Mouse (Mus musculus) stomach, embryonic 15.5 days (tissue): Measurements from ENCODE around the gene Pom121l2. TPM values are rescaled to one million over a fixed set of nuclear protein-coding genes. Genes with fewer than 3 reads are reported as not detected.
"Not testable (repeated sequence)": the region's sequence is repeated elsewhere in the genome, so short reads cannot be mapped to it uniquely, and the experiment has no call there.

ENCODE experiments used
- ATAC-seq: fragments of 200-750 bp; cut with Nextera tagmentation; 2 replicates; pipeline ENCODE4 v1.8.0; 2017; ENCODE audit warnings: low read depth, moderate number of reproducible peaks, moderate TSS enrichment; ENCODE audit not compliant: insufficient read depth, low FRiP score
- H3K27ac ChIP-seq: fragments of 300-500 bp; sonication (generic); 2 replicates; pipeline ENCODE4 v1.5.1; 2015; ENCODE audit warnings: mild to moderate bottlenecking, inconsistent platforms
- H3K27me3 ChIP-seq: fragments of 300-500 bp; sonication (generic); replicated peaks from 2 replicates; pipeline ENCODE4 v1.6.1; 2015; ENCODE audit warnings: inconsistent platforms
- H3K36me3 ChIP-seq: fragments of 300-500 bp; sonication (generic); 2 replicates; pipeline ENCODE4 v1.6.1; 2015; ENCODE audit warnings: inconsistent platforms
- H3K4me1 ChIP-seq: fragments of 300-500 bp; sonication (generic); 2 replicates; pipeline ENCODE4 v1.6.1; 2015; ENCODE audit warnings: inconsistent platforms
- H3K4me2 ChIP-seq: fragments of 300-500 bp; sonication (generic); 2 replicates; pipeline ENCODE4 v1.6.1; 2015; ENCODE audit warnings: mild to moderate bottlenecking, inconsistent platforms
- H3K4me3 ChIP-seq: fragments of 300-500 bp; sonication (generic); replicated peaks from 2 replicates; pipeline ENCODE4 v1.5.1; 2015; ENCODE audit warnings: inconsistent platforms
- H3K9ac ChIP-seq: fragments of 300-500 bp; sonication (generic); 2 replicates; pipeline ENCODE4 v1.6.1; 2015; ENCODE audit warnings: inconsistent platforms
- H3K9me3 ChIP-seq: fragments of 300-500 bp; sonication (generic); 2 replicates; pipeline ENCODE4 v1.6.1; 2016; ENCODE audit warnings: inconsistent platforms
- WGBS: fragments of 180-500 bp; shearing (Covaris S2); methylation state at CpG from one replicate; pipeline ENCODE4 v1.1.7; 2015; 5-methylcytosine and 5-hydroxymethylcytosine counted together
- polyA plus RNA-seq: library from polyadenylated mRNA; unstranded; fragments of >200 nt; fragmentation: Nextera tagmentation; extraction: Ambion mirVana; gene quantifications from 2 replicates; pipeline ENCODE4 v1.2.1, GENCODE M21; 2015

Gene Pom121l2
- polyA plus RNA-seq, 1 experiment from 2014 or later = 0.12 TPM

DNA sequence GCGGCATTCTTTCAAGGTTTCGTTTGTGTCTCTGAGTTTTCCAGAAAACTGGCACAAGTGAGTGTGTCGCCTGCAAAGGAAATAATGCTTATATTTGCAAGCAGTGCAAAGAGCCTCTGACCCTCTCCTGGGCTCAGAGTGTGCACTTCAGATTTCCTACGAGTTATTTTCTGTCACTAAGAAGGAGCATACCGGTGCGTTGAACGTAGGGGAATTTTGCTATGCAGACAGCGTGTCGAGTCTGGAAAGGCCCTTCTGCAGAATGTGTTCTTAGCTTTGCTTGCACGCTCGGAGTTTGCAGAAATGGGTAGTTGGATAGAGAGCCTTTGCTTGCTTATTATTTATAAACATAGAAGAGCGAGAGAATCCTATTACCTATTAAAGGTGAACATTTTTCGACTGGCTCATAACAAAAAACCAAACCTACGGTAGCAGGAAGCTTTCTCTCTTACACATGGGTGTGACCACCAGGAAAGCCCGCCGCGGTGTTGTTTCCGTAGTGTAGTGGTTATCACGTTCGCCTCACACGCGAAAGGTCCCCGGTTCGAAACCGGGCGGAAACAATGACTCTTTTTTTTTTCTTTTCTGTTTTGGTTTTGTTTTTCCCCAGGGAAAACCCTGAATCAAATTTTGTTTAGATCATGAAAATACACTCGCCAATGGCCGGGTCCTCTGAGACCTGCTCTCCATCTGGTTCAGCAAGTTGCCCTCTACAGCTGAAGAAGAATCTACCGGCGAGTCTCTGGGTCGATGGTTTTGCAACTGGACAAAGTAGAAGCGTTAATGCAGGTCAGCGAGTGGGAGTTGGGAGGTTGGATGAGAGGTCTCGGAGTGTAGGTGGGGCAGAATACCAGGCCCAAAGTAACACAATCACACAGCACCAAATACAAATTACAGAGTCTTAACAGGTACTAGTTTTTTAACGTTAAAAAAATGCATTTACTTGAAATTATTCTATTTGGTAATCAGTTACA, 45.4 kb downstream of the Pom121l2 start:
- H3K9ac ChIP-seq = peak overlapping the region; percentile 48; the same call in 1 of the 2 replicates
- peak overlapping the region; percentile 58 for H3K4me2 ChIP-seq
- no peak for ATAC-seq
- H3K36me3 ChIP-seq = no peaks in the 10 kb centered on the region
- WGBS = 2% methylated on average over 35 of the region's 35 CpGs
- no peaks in the 10 kb centered on the region for H3K9me3 ChIP-seq
- no peaks in the 10 kb centered on the region for H3K27me3 ChIP-seq
- H3K4me3 ChIP-seq = peak overlapping the region; percentile 48
- H3K4me1 ChIP-seq = 0 out of 2 replicates have a peak, but pooled peaks cover 3% of the 10 kb centered on the region
- H3K27ac ChIP-seq = peak overlapping the region; percentile 61

DNA sequence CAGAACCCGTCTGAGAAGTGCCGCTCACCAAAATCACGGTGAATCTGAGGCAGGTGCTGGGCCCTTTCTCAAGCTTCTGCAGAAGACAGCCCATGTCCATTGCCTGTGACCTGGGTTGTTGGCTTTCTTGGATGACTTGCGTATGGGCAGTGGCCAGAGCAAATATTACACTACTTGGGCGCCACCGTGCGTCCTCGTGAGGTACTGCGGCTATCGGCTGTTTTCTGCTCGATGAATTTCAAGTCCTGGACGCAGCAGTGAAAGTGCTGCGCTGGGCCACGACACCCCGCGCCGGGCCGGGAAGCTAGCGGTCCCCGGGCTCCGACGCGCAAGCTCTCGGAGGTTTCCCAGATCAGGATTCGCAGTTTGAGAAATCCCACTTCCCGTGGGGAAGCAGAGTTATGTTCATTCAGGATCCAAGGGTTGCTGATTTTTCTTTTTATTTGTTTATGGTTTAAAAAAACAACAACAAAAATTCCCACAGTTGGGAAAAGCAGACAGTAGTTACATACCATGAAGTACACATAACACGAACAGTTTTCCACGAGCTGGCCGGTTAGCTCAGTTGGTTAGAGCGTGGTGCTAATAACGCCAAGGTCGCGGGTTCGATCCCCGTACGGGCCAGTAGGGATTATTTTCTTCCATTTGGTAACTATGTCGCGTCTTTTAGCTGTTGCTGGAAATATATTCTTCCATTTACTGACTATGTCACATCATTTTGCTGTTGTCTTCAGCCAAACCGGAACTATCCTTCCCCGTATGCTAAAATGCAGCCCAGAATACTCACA, 47.9 kb downstream of the Pom121l2 start:
- peak; percentile 86 for ATAC-seq
- Histone ChIP-seq H3K36me3 (no peaks in the 10 kb centered on the region), H3K27me3 (no peaks in the 10 kb centered on the region), H3K4me3 (peak overlapping the region; percentile 57), H3K9me3 (no peaks in the 10 kb centered on the region), H3K27ac (peak overlapping the region; percentile 88), H3K4me1 (0 out of 2 replicates have a peak, but pooled peaks cover 3% of the 10 kb centered on the region), H3K9ac (peak overlapping the region; percentile 65; the same call in 1 of the 2 replicates), H3K4me2 (peak overlapping the region; percentile 69)
- 2% methylated on average over 40 of the region's 40 CpGs for WGBS

DNA sequence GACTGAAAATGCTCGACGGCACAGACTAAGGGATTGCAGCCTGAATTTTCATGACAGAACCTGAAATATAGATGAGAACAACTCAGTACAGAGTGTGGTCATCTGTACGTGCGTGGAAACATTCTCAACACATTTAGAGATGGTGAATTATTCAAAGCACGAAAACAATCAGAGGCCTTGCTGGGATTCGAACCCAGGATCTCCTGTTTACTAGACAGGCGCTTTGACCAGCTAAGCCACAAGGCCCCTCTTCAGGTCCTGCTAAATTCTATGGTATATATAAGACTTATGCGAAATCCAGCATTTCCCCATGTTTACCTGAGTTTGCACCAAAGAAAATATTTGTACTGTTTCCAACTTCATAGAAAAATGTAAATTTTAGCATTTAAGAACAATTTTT, 48.9 kb downstream of the Pom121l2 start:
- no peak overlapping the region for H3K4me2 ChIP-seq
- H3K27me3 ChIP-seq = no peaks in the 10 kb centered on the region
- H3K36me3 ChIP-seq = no peaks in the 10 kb centered on the region
- H3K4me1 ChIP-seq = 0 out of 2 replicates have a peak, but pooled peaks cover 3% of the 10 kb centered on the region
- no peak overlapping the region for H3K9ac ChIP-seq
- 36% methylated on average over 8 of the region's 8 CpGs for WGBS
- H3K27ac ChIP-seq = no peak overlapping the region
- H3K4me3 ChIP-seq = no peak overlapping the region
- no peaks in the 10 kb centered on the region for H3K9me3 ChIP-seq
- ATAC-seq = no peak

DNA sequence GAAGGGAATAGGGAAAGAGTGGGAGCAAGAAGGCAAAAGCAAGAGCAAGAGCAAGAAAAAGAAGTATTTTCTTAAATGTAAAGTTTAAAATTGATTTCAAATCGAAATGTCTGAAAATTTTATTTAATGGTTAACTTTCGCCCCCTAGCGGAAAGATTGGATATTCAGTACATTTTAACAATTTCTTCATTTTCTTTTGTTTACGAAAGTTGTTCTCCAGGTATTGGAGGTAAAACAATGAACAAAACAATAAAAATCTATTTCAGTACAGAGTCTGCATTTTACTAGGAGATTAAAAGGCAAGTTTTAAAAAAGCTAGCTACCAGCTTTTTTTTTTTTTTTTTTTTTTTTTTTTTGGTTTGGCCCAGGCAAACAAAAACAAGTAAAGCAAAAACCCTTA, 49.5 kb downstream of the Pom121l2 start:
- ATAC-seq = no peak
- no peak overlapping the region for H3K4me3 ChIP-seq
- no peak overlapping the region for H3K27ac ChIP-seq
- 9% methylated on average over 4 of the region's 4 CpGs for WGBS
- no peaks in the 10 kb centered on the region for H3K9me3 ChIP-seq
- H3K36me3 ChIP-seq = no peaks in the 10 kb centered on the region
- no peaks in the 10 kb centered on the region for H3K27me3 ChIP-seq
- no peak overlapping the region for H3K4me2 ChIP-seq
- 0 out of 2 replicates have a peak, but pooled peaks cover 3% of the 10 kb centered on the region for H3K4me1 ChIP-seq
- H3K9ac ChIP-seq = no peak overlapping the region

DNA sequence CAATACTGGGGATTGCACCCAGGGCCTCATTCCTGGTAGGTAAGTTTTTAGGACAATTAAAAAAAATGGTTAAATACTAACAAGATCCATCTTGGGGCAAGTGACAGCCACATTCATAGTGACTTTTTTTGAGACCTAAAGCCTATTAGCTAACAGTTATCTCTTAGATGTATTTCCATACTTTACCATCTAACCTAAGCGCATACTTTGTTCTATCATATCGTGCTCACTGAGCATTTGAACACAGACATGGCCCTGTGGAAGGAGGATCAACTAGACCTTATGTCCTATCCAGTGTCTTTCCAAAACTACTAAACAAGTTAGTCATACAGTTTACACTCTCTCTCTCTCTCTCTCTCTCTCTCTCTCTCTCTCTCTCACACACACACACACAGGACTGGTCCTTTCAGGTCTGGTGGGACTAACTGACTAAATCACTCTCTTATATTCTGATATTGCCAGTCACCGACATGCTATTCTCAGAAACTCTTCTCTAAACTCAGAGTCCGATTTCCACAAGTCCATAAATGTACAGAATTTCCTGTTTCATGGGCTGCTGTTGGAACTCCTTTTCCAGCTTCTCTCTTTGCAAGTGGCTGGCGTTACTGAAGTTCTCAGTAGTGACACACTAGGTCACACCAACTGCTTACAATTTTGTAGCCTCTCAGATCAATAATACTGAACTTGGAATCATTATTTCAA, 52.9 kb downstream of the Pom121l2 start:
- Histone ChIP-seq H3K9me3 (no peaks in the 10 kb centered on the region), H3K27ac (peak overlapping the region; percentile 88; the same call in 1 of the 2 replicates), H3K9ac (no peak overlapping the region), H3K4me1 (peaks cover 10% of the 10 kb centered on the region), H3K27me3 (no peaks in the 10 kb centered on the region), H3K36me3 (no peaks in the 10 kb centered on the region), H3K4me2 (peak overlapping the region; percentile 64), H3K4me3 (peak overlapping the region; percentile 45; the same call in 1 of the 2 replicates)
- no peak for ATAC-seq
- WGBS = 44% methylated on average over 5 of the region's 5 CpGs

DNA sequence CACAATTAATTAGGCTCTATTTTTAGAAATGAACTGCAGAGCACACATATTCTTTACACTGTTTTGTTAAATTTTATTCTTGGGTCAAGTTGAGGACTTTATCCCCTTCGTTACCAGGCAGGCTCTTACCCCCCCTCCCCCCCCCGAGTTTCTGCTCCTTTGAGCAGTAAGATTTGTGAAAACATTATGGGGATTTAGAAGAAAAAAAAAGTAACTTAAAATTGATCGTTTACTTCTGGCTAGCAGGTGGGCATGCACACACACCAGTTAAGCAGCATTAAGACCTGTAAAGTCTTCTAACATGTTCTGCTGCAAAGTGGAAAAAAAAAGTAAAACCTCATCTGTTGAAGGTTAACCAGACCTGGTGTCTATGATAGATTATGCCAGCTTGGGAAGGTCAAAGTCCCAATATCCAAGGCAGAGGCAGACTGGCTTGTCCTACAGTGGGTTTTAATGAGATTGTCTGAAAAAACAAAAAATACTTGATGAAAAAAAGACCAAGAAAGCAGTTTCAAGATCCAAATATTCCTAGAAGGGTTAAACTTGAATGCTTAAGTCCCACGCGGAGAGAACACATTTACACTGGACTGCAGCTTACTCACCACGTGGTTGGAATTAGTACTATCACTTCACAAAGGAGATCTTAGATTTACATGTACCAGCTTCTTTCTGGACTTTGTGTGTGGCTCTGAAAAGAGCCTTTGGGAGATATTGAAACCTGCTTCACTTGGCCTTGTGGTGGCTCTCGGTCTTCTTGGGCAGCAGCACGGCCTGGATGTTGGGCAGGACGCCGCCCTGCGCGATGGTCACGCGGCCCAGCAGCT, 53.7 kb downstream of the Pom121l2 start:
- peak overlapping the region; percentile 45 for H3K4me3 ChIP-seq
- H3K9ac ChIP-seq = peak overlapping the region; percentile 37; the same call in 1 of the 2 replicates
- peak overlapping the region; percentile 88 for H3K27ac ChIP-seq
- no peaks in the 10 kb centered on the region for H3K9me3 ChIP-seq
- no peaks in the 10 kb centered on the region for H3K27me3 ChIP-seq
- H3K4me1 ChIP-seq = peaks cover 7% of the 10 kb centered on the region
- no peaks in the 10 kb centered on the region for H3K36me3 ChIP-seq
- ATAC-seq = no peak; the same call in 1 of the 2 replicates
- H3K4me2 ChIP-seq = peak overlapping the region; percentile 64
- under 1% methylated on average over 9 of the region's 14 CpGs for WGBS

DNA sequence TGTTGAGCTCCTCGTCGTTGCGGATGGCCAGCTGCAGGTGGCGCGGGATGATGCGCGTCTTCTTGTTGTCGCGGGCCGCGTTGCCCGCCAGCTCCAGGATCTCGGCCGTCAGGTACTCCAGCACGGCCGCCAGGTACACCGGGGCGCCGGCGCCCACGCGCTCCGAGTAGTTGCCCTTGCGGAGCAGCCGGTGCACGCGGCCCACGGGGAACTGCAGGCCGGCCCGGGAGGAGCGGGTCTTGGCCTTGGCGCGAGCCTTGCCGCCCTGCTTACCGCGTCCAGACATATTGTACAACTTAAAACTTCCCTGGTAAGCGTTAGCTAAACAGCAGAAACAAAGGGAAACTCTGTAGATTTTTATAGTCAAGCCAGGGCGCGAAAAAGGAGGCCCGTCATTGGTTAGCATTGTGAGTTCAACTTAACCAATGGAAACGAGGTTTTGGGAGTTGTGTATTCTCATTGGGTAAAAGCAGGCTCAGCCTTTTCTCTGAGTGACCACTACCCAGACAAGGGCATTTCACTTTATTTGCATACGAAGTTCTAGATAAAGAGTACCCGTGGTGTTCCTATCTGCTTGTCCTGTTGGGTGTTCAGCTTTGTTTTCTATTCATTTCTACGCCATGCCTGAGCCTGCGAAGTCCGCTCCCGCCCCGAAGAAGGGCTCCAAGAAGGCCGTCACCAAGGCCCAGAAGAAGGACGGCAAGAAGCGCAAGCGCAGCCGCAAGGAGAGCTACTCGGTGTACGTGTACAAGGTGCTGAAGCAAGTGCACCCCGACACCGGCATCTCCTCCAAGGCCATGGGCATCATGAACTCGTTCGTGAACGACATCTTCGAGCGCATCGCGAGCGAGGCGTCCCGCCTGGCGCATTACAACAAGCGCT, 54.5 kb downstream of the Pom121l2 start, which contains the start of the genes Hist1h2ah and Hist1h2bk:
Gene Hist1h2ah (minus strand): TSS at position 302 of the 882 bp plus-strand sequence.
Gene Hist1h2bk (plus strand): TSS at position 604 of the 882 bp plus-strand sequence.
- under 1% methylated on average over 22 of the region's 69 CpGs for WGBS
- Histone ChIP-seq H3K4me1 (peaks cover 10% of the 10 kb centered on the region), H3K27ac (peak within 1 kb of the TSS; percentile 88), H3K4me3 (peak within 1 kb of the TSS; percentile 45), H3K9ac (peak within 1 kb of the TSS; percentile 37), H3K4me2 (peak within 1 kb of the TSS; percentile 64)
- ATAC-seq = peak; percentile 97
- H3K36me3 ChIP-seq, H3K27me3 ChIP-seq, H3K9me3 ChIP-seq: not testable (repeated sequence)

DNA sequence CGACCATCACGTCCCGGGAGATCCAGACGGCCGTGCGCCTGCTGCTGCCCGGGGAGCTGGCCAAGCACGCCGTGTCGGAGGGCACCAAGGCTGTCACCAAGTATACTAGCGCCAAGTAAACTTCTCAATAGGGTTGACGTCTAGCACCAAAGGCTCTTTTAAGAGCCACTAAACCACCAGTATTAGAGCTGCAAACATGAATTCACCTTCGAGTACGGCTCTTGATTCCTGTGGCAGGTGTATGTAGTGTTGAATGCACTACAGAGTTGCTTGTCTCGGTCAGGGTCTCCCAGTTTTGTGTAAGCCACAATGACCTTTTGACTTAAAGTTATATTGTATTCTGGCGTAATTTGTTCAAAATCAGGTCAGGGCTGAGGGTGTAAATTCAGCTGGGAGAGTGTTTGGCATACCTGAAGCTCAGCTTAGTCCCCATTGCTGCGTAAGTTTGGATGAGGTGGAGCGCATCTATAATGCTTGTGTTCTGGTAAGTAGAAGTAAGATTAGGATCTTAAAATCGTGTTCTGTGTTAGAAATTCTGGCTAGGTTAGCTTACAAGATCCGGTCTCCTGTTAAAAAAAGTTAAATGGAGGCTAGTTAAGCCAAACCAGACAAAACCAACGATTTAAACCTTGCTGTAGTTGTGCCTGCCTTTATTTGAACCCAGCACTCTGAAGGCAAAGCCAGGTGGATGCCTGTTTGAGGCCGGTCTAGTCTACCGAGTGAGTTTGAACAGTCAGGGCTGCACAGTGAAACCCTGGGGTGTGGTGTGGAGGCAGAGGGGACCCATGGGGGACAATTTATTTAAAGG, 55.4 kb downstream of the Pom121l2 start:
- H3K4me3 ChIP-seq = peak overlapping the region; percentile 39
- no peaks in the 10 kb centered on the region for H3K9me3 ChIP-seq
- no peaks in the 10 kb centered on the region for H3K36me3 ChIP-seq
- no peaks in the 10 kb centered on the region for H3K27me3 ChIP-seq
- 2% methylated on average over 21 of the region's 23 CpGs for whole genome bisulfite sequencing
- peak overlapping the region; percentile 29 for H3K9ac ChIP-seq
- H3K4me2 ChIP-seq = peak overlapping the region; percentile 64
- peaks cover 10% of the 10 kb centered on the region for H3K4me1 ChIP-seq
- ATAC-seq = no peak; the same call in 1 of the 2 replicates
- peak overlapping the region; percentile 88 for H3K27ac ChIP-seq

DNA sequence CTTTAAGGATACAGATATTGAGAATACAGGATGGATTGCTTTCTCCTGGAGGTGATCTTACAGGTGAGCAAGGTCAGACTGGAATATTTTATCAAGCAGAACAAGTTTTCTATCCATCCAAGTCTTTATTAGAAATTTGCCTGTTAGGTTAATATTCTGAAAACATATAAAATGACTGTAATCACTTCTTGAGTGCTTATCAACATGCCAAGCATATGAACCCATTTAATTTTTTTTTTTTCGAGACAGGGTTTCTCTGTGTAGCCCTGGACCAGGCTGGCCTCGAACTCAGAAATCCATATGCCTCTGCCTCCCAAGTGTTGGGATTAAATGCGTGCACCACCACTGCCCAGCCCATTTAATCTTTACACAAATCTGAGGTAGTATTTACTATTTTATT, 56.0 kb downstream of the Pom121l2 start:
- peaks cover 12% of the 10 kb centered on the region for H3K4me1 ChIP-seq
- no peaks in the 10 kb centered on the region for H3K27me3 ChIP-seq
- H3K4me2 ChIP-seq = peak overlapping the region; percentile 64
- ATAC-seq = no peak
- H3K27ac ChIP-seq = peak overlapping the region; percentile 88
- H3K9ac ChIP-seq = peak overlapping the region; percentile 29; the same call in 1 of the 2 replicates
- no peaks in the 10 kb centered on the region for H3K36me3 ChIP-seq
- H3K4me3 ChIP-seq = peak overlapping the region; percentile 39
- 52% methylated on average over 3 of the region's 3 CpGs for WGBS
- H3K9me3 ChIP-seq = no peaks in the 10 kb centered on the region
